Mouse (Mus musculus) neural tube, embryonic 11.5 days (tissue): ENCODE results near the gene Adamts9. TPM values are rescaled to one million over a fixed set of nuclear protein-coding genes. Genes with fewer than 3 reads are reported as not detected.

Experiments
- ATAC-seq: fragments of 200-750 bp; cut with Nextera tagmentation; 2 replicates; pipeline ENCODE4 v1.8.0; 2017; ENCODE audit warnings: moderate number of reproducible peaks, mild to moderate bottlenecking, moderate TSS enrichment, moderate library complexity; ENCODE audit not compliant: insufficient read depth, low FRiP score, low TSS enrichment
- DNase-seq: peaks from one replicate; pipeline ENCODE4 v3.0.0-alpha.2; 2015; ENCODE audit warnings: low spot score
- H3K27ac ChIP-seq: fragments of 300-500 bp; sonication (generic); 2 replicates; pipeline ENCODE4 v1.5.1; 2014; ENCODE audit warnings: low read depth, mild to moderate bottlenecking, low read length
- H3K27me3 ChIP-seq: fragments of 300-500 bp; sonication (generic); 2 replicates; pipeline ENCODE4 v1.6.1; 2014; ENCODE audit warnings: mild to moderate bottlenecking, low read length, mixed read lengths; ENCODE audit not compliant: control insufficient read depth, insufficient read depth
- H3K36me3 ChIP-seq: fragments of 300-500 bp; sonication (generic); 2 replicates; pipeline ENCODE4 v1.6.1; 2014; ENCODE audit warnings: mild to moderate bottlenecking, low read length, moderate library complexity, mixed read lengths; ENCODE audit not compliant: control insufficient read depth, insufficient read depth
- H3K4me1 ChIP-seq: fragments of 300-500 bp; sonication (generic); 2 replicates; pipeline ENCODE4 v1.6.1; 2014; ENCODE audit warnings: low read length, mixed read lengths; ENCODE audit not compliant: control insufficient read depth, insufficient read depth
- H3K4me2 ChIP-seq: fragments of 300-500 bp; sonication (generic); 2 replicates; pipeline ENCODE4 v1.6.1; 2014; ENCODE audit warnings: low read depth, mild to moderate bottlenecking, moderate library complexity
- H3K4me3 ChIP-seq: fragments of 300-500 bp; sonication (generic); 2 replicates; pipeline ENCODE4 v1.5.1; 2014; ENCODE audit warnings: low read depth, low read length
- H3K9ac ChIP-seq: fragments of 300-500 bp; sonication (generic); 2 replicates; pipeline ENCODE4 v1.6.1; 2014; ENCODE audit warnings: mild to moderate bottlenecking, low read length
- H3K9me3 ChIP-seq: fragments of 300-500 bp; sonication (generic); 2 replicates; pipeline ENCODE4 v1.6.1; 2016; ENCODE audit warnings: low read length; ENCODE audit not compliant: control insufficient read depth
- WGBS: fragments of 180-500 bp; shearing (Covaris S2); extraction: QIAGEN DNeasy Blood & Tissue Kit; methylation state at CpG from one replicate; pipeline ENCODE4 v1.1.7; 2014; 5-methylcytosine and 5-hydroxymethylcytosine counted together
- polyA plus RNA-seq: library from polyadenylated mRNA; unstranded; fragments of >200 nt; fragmentation: Nextera tagmentation; extraction: Ambion mirVana; gene quantifications from 2 replicates; pipeline ENCODE4 v1.2.1, GENCODE M21; 2014

Gene Adamts9
- polyA plus RNA-seq, 1 experiment from 2014 or later = 1.4 TPM

GRCm38 (mm10) chr6:92728084-92728483 lies 215.2 kb downstream of the Adamts9 start:
- Histone ChIP-seq H3K4me1 (peaks cover 3% of the 10 kb centered on the region; the same call in 1 of the 2 replicates), H3K9me3 (no peaks in the 10 kb centered on the region), H3K27ac (no peak overlapping the region), H3K36me3 (no peaks in the 10 kb centered on the region), H3K9ac (no peak overlapping the region), H3K4me2 (no peak overlapping the region), H3K27me3 (no peaks in the 10 kb centered on the region), H3K4me3 (no peak overlapping the region)
- DNase-seq (peak; percentile 88), ATAC-seq (no peak)
- 1% methylated on average over 10 of the region's 10 CpGs for WGBS

GRCm38 (mm10) chr6:92727351-92727986 lies 215.8 kb downstream of the Adamts9 start:
- no peak overlapping the region for H3K4me3 ChIP-seq
- DNase-seq (no peak), ATAC-seq (no peak)
- 24% methylated on average over 7 of the region's 7 CpGs for WGBS
- H3K36me3 ChIP-seq = no peaks in the 10 kb centered on the region
- H3K9me3 ChIP-seq = no peaks in the 10 kb centered on the region
- H3K4me2 ChIP-seq = no peak overlapping the region
- no peaks in the 10 kb centered on the region for H3K27me3 ChIP-seq
- no peak overlapping the region for H3K9ac ChIP-seq
- peaks cover 3% of the 10 kb centered on the region; the same call in 1 of the 2 replicates for H3K4me1 ChIP-seq
- H3K27ac ChIP-seq = no peak overlapping the region

- no peaks in the 10 kb centered on the region for H3K9me3 ChIP-seq
These were observed 217.2 kb downstream of the Adamts9 start for GRCm38 (mm10) chr6:92726121-92726520.

GRCm38 (mm10) chr6:92724394-92724793 lies 218.9 kb downstream of the Adamts9 start:
- H3K27ac ChIP-seq = no peak overlapping the region
- H3K27me3 ChIP-seq = no peaks in the 10 kb centered on the region
- DNase-seq = no peak
- H3K36me3 ChIP-seq = no peaks in the 10 kb centered on the region
- WGBS = 51% methylated on average over 2 of the region's 2 CpGs
- no peaks in the 10 kb centered on the region for H3K9me3 ChIP-seq
- no peak; the same call in 1 of the 2 replicates for ATAC-seq
- H3K9ac ChIP-seq = no peak overlapping the region
- H3K4me1 ChIP-seq = peaks cover 3% of the 10 kb centered on the region; the same call in 1 of the 2 replicates
- no peak overlapping the region for H3K4me3 ChIP-seq
- H3K4me2 ChIP-seq = no peak overlapping the region

More at GRCm38 (mm10) chr6:92726121-92726520, 217.2 kb downstream of the Adamts9 start:
- H3K4me2 ChIP-seq = no peak overlapping the region
- no peaks in the 10 kb centered on the region for H3K36me3 ChIP-seq
- no peak overlapping the region for H3K9ac ChIP-seq
- DNase-seq = no peak
- peak overlapping the region; percentile 35; the same call in 1 of the 2 replicates for H3K27ac ChIP-seq
- 70% methylated on average over 5 of the region's 5 CpGs for WGBS
- H3K4me3 ChIP-seq = no peak overlapping the region
- peaks cover 3% of the 10 kb centered on the region; the same call in 1 of the 2 replicates for H3K4me1 ChIP-seq
- ATAC-seq = no peak
- no peaks in the 10 kb centered on the region for H3K27me3 ChIP-seq

Other genes with a start within 250 kb of the Adamts9 start
- 6.6 and 7.0 TPM in 2 replicates for gene Prickle2, start 237.3 kb downstream of the Adamts9 start, polyA plus RNA-seq
- gene A730049H05Rik, start 127.0 kb downstream of the Adamts9 start, polyA plus RNA-seq = 0.12 TPM in 1 of 2 replicates, not detected in the other
- not detected in 2 replicates for gene Gm15737, start 74.1 kb downstream of the Adamts9 start, polyA plus RNA-seq